ENCODE assay signal across 11 mouse cellular contexts in the genomic region with DNA sequence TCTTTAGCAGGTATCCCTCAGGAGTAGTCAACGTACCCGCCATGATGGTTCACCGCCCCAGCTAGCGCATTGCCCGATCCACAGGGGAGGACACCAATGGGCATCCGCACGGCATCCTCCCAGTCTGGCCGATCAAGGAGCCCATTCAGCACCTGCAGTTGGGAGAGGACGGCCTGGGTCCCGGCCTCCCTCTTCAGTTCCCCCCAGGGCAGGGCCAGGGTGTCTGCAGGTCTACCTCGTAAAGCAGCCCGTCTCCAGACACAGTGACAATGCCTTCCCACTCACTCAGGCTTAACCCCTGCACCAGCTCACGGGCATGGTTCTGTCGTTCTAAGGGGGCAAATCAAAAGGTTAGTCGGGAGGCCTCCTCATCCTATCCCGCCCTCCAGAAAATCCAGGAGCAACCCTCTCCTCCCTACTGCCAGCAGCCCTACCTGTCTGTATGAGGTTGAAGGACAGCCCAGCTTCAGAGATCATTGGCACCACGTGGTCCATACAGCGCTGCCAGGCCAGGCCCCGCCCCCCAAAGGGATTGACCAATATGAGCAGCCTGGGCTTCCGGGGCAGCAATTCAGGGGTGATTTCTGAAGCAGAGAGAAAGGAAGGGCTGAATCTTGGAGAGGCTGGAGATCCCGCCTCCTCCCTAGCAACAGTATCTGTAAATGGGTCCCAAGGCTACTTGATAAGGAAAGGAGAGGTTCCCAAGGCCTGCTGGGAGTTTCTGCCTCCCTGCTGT. TPM values are rescaled to one million over a fixed set of nuclear protein-coding genes. Genes with fewer than 3 reads are reported as not detected.
A peak's percentile ranks its signal among the peaks of the same experiment; 100 is the strongest.
DNase-seq lines count a peak whose midpoint lies in the region; ATAC-seq and TF ChIP-seq lines count a peak whose summit lies in the region.
"Had no signal": no experiment of that assay in that cellular context is flagged by ENCODE, and none has a peak within 500 bp of the region (broad histone marks: within the 10 kb centered on the region; RNA-seq: fewer than 3 reads in every experiment).

No protein-coding gene starts in this region.

- peak; percentile 47 for ATAC-seq in intestine, embryonic 15.5 days

- peak overlapping the region; percentile 45 for H3K4me2 ChIP-seq in intestine, embryonic 15.5 days (replicated peaks)
- H3K4me2 ChIP-seq: heart, embryonic 15.5 days; liver, embryonic 13.5 days had no signal

- H3K27me3 ChIP-seq in intestine, embryonic 15.5 days (replicated peaks): no peaks in the 10 kb centered on the region
- H3K27me3 ChIP-seq in small intestine, adult 2 months (ENCODE audit: control insufficient read depth, insufficient read depth, low read length): no peaks in the 10 kb centered on the region
- H3K27me3 ChIP-seq: heart, embryonic 15.5 days; liver, embryonic 13.5 days had no signal

- TF ChIP-seq CTCF in small intestine, adult 2 months (IDR thresholded peaks at IDR 0.05; ENCODE audit: extremely low read depth, insufficient read length, insufficient replicate concordance, low read depth, low read length): no peak

- peak overlapping the region; percentile 95; the same call in 1 of the 2 replicates for H3K27ac ChIP-seq in intestine, embryonic 15.5 days
- peak overlapping the region; percentile 99 for H3K27ac ChIP-seq in small intestine, adult 2 months (ENCODE audit: insufficient read depth, low read depth, low read length)
- H3K27ac ChIP-seq: heart, embryonic 15.5 days; liver, embryonic 13.5 days had no signal

- H3K9ac ChIP-seq in intestine, embryonic 15.5 days: no peak overlapping the region
- H3K9ac ChIP-seq: heart, embryonic 15.5 days; liver, embryonic 13.5 days had no signal

- WGBS in intestine, embryonic 15.5 days: 76% methylated on average over 20 of the region's 21 CpGs
- 41% methylated on average over 21 of the region's 21 CpGs for WGBS in small intestine, adult 2 months

- peaks cover 25% of the 10 kb centered on the region for H3K36me3 ChIP-seq in intestine, embryonic 15.5 days
- H3K36me3 ChIP-seq in small intestine, adult 2 months (ENCODE audit: control insufficient read depth, insufficient read depth, low read length): peaks cover 50% of the 10 kb centered on the region

- no peak overlapping the region for H3K4me3 ChIP-seq in intestine, embryonic 15.5 days (replicated peaks)
- peak overlapping the region; percentile 51 for H3K4me3 ChIP-seq in small intestine, adult 2 months (ENCODE audit: low read depth, low read length)
- H3K4me3 ChIP-seq: heart, embryonic 15.5 days; liver, embryonic 13.5 days had no signal

- TF ChIP-seq POLR2A in small intestine, adult 2 months (IDR thresholded peaks at IDR 0.05; ENCODE audit: low read depth, low read length): peak; percentile 46; the same call in 1 of the 2 replicates

- H3K4me1 ChIP-seq in intestine, embryonic 15.5 days (replicated peaks): peaks cover 70% of the 10 kb centered on the region
- peaks cover 49% of the 10 kb centered on the region for H3K4me1 ChIP-seq in small intestine, adult 2 months (ENCODE audit: control insufficient read depth, insufficient read depth, insufficient read length, low read length)

- no peaks in the 10 kb centered on the region for H3K9me3 ChIP-seq in intestine, embryonic 15.5 days
- H3K9me3 ChIP-seq: G1E; heart, embryonic 15.5 days; liver, embryonic 13.5 days had no signal

- DNase-seq in layer of hippocampus, adult 11-12 months (ENCODE audit: low spot score): peak; percentile 44
- DNase-seq in layer of hippocampus, adult 9-10 months (ENCODE audit: low spot score): no peak
- DNase-seq in adrenal gland, postnatal 36 days: peak; percentile 87 to 89
- no peak for DNase-seq in frontal cortex, postnatal 14 days (ENCODE audit: low spot score in 2 of 2)
- DNase-seq in thymus, postnatal 25 days: no peak
- DNase-seq in frontal cortex, postnatal 36 days (ENCODE audit: low spot score in 2 of 2): no peak
- DNase-seq: liver, embryonic 13.5 days had no signal

RNA-seq across cellular contexts. Expression of a gene that starts 3.1 kb away (rescaled TPM):
- total RNA-seq in adrenal gland, postnatal 36 days (2021): 1,000 to 10,000 TPM; 1,050 to 1,062 TPM
- 1,110 and 1,134 TPM in 2 replicates for polyA plus RNA-seq in intestine, embryonic 15.5 days (2015; fragmentation: Nextera tagmentation; extraction: Ambion mirVana)
- 820 and 1,370 TPM in 2 replicates for polyA plus RNA-seq in small intestine, adult 2 months (2012; rRNA removed)

RNA-seq across cellular contexts. Expression of a gene that starts 5.6 kb away (rescaled TPM):
- 10 to 100 TPM; 35.5 to 35.6 TPM for total RNA-seq in adrenal gland, postnatal 36 days (2021)
- 38.1 and 41.6 TPM in 2 replicates for polyA plus RNA-seq in intestine, embryonic 15.5 days (2015; fragmentation: Nextera tagmentation; extraction: Ambion mirVana)
- 87.3 and 164 TPM in 2 replicates for polyA plus RNA-seq in small intestine, adult 2 months (2012; rRNA removed)

RNA-seq across cellular contexts. Expression of a gene that starts 7.3 kb away (rescaled TPM):
- 100 to 1,000 TPM; 125 to 262 TPM for total RNA-seq in adrenal gland, postnatal 36 days (2021)
- 3.1 and 3.4 TPM in 2 replicates for polyA plus RNA-seq in intestine, embryonic 15.5 days (2015; fragmentation: Nextera tagmentation; extraction: Ambion mirVana)
- 8.9 and 13.1 TPM in 2 replicates for polyA plus RNA-seq in small intestine, adult 2 months (2012; rRNA removed)

RNA-seq across cellular contexts. Expression of a gene that starts 8.8 kb away (rescaled TPM):
- under 1 TPM; 0.36 to 0.46 TPM for total RNA-seq in adrenal gland, postnatal 36 days (2021)
- polyA plus RNA-seq in intestine, embryonic 15.5 days (2015; fragmentation: Nextera tagmentation; extraction: Ambion mirVana): 19.7 and 22.4 TPM in 2 replicates
- polyA plus RNA-seq in small intestine, adult 2 months (2012; rRNA removed): 64.5 and 102 TPM in 2 replicates

RNA-seq across cellular contexts. Expression of a gene that starts 12.5 kb away (rescaled TPM):
- 10 to 100 TPM in 1 of 2 experiments, 1 to 10 TPM in 1; 8.6 to 10.2 TPM for total RNA-seq in adrenal gland, postnatal 36 days (2021)
- 5.5 and 6.4 TPM in 2 replicates for polyA plus RNA-seq in intestine, embryonic 15.5 days (2015; fragmentation: Nextera tagmentation; extraction: Ambion mirVana)
- 2.1 and 2.3 TPM in 2 replicates for polyA plus RNA-seq in small intestine, adult 2 months (2012; rRNA removed)

Comparison
In these comparisons a context has a peak if more than half of its experiments do, and no peak if none do; other contexts are left out.
1. DNase-seq: peak in layer of hippocampus, adult 11-12 months (single experiment) and adrenal gland, postnatal 36 days (2 of 2); none in layer of hippocampus, adult 9-10 months (single experiment), frontal cortex, postnatal 14 days (0 of 2), thymus, postnatal 25 days (single experiment) and frontal cortex, postnatal 36 days (0 of 2).